Comparison of ENCODE assay signal across 21 mouse cellular contexts in genomic region chr6:127326333-127326729, GRCm38 (mm10).
DNase-seq lines count a peak whose midpoint lies in the region; ATAC-seq and TF ChIP-seq lines count a peak whose summit lies in the region.
"Had no signal": no experiment of that assay in that cellular context is flagged by ENCODE, and none has a peak within 500 bp of the region (broad histone marks: within the 10 kb centered on the region; RNA-seq: fewer than 3 reads in every experiment).

No protein-coding gene starts in this region.

- WGBS in lung, embryonic 15.5 days = 48% methylated on average over 6 of the region's 6 CpGs
- 54% methylated on average over 6 of the region's 6 CpGs for WGBS in intestine, embryonic 16.5 days
- 43% methylated on average over 6 of the region's 6 CpGs for WGBS in liver, embryonic 11.5 days
- WGBS in midbrain, postnatal 0 days = 93% methylated on average over 6 of the region's 6 CpGs
- WGBS in midbrain, embryonic 14.5 days = 87% methylated on average over 6 of the region's 6 CpGs

- no peaks in the 10 kb centered on the region for H3K27me3 ChIP-seq in lung, embryonic 15.5 days
- H3K27me3 ChIP-seq in intestine, embryonic 16.5 days (replicated peaks; ENCODE audit: control insufficient read depth, insufficient read depth, low read length) = no peaks in the 10 kb centered on the region
- no peaks in the 10 kb centered on the region for H3K27me3 ChIP-seq in liver, embryonic 11.5 days (replicated peaks; ENCODE audit: control insufficient read depth, insufficient read depth, low read length)
- H3K27me3 ChIP-seq in midbrain, postnatal 0 days (ENCODE audit: insufficient read depth, low read length) = no peaks in the 10 kb centered on the region
- H3K27me3 ChIP-seq in midbrain, embryonic 14.5 days (ENCODE audit: control insufficient read depth, insufficient read depth, low read length) = no peaks in the 10 kb centered on the region
- H3K27me3 ChIP-seq: hindbrain, embryonic 15.5 days; Patski had no signal

- TF ChIP-seq CTCF in midbrain, postnatal 0 days (IDR thresholded peaks at IDR 0.05) = no peak

- no peaks in the 10 kb centered on the region for H3K9me3 ChIP-seq in lung, embryonic 15.5 days
- H3K9me3 ChIP-seq in intestine, embryonic 16.5 days (ENCODE audit: control insufficient read depth, low read length) = no peaks in the 10 kb centered on the region
- H3K9me3 ChIP-seq in liver, embryonic 11.5 days (ENCODE audit: control insufficient read depth, low read length) = no peaks in the 10 kb centered on the region
- no peaks in the 10 kb centered on the region for H3K9me3 ChIP-seq in midbrain, postnatal 0 days (ENCODE audit: low read length)
- H3K9me3 ChIP-seq in midbrain, embryonic 14.5 days (ENCODE audit: control insufficient read depth, low read length) = no peaks in the 10 kb centered on the region
- H3K9me3 ChIP-seq: hindbrain, embryonic 15.5 days; neural tube, embryonic 15.5 days had no signal

- ATAC-seq in lung, embryonic 15.5 days (ENCODE audit: borderline replicate concordance, extremely low read depth, low FRiP score, low TSS enrichment) = no peak
- peak; percentile 88 for ATAC-seq in intestine, embryonic 16.5 days
- peak; percentile 53 for ATAC-seq in liver, embryonic 11.5 days (replicated peaks; ENCODE audit: low FRiP score)
- ATAC-seq in megakaryocyte-erythroid progenitor cell, adult 5-6 weeks (replicated peaks; ENCODE audit: low FRiP score, low TSS enrichment, poor library complexity, severe bottlenecking) = peak; percentile 35
- no peak for ATAC-seq in midbrain, postnatal 0 days (ENCODE audit: low FRiP score)
- ATAC-seq in midbrain, embryonic 14.5 days (ENCODE audit: low FRiP score, low TSS enrichment) = no peak
- ATAC-seq: activated CD4-positive, CD25-positive, alpha-beta regulatory T cell, adult 4 months; Patski had no signal

- H3K4me1 ChIP-seq in lung, embryonic 15.5 days = peaks cover 46% of the 10 kb centered on the region
- peaks cover 60% of the 10 kb centered on the region for H3K4me1 ChIP-seq in intestine, embryonic 16.5 days (ENCODE audit: control insufficient read depth, insufficient read depth, low read length)
- peaks cover 61% of the 10 kb centered on the region for H3K4me1 ChIP-seq in liver, embryonic 11.5 days (replicated peaks; ENCODE audit: control insufficient read depth, insufficient read depth, low read length)
- H3K4me1 ChIP-seq in midbrain, postnatal 0 days (ENCODE audit: insufficient read depth, low read length) = no peaks in the 10 kb centered on the region; the same call in 1 of the 2 replicates
- H3K4me1 ChIP-seq in midbrain, embryonic 14.5 days (ENCODE audit: control insufficient read depth, insufficient read depth, low read length) = peaks cover 18% of the 10 kb centered on the region

- no peak overlapping the region for H3K9ac ChIP-seq in lung, embryonic 15.5 days
- no peak overlapping the region for H3K9ac ChIP-seq in intestine, embryonic 16.5 days (ENCODE audit: low read depth, low read length)
- H3K9ac ChIP-seq in liver, embryonic 11.5 days (ENCODE audit: low read depth, low read length) = no peak overlapping the region
- no peak overlapping the region for H3K9ac ChIP-seq in midbrain, postnatal 0 days (replicated peaks; ENCODE audit: low read length, poor library complexity, severe bottlenecking)
- no peak overlapping the region for H3K9ac ChIP-seq in midbrain, embryonic 14.5 days (replicated peaks; ENCODE audit: low read length)
- H3K9ac ChIP-seq: hindbrain, embryonic 15.5 days; neural tube, embryonic 15.5 days had no signal

- H3K36me3 ChIP-seq in lung, embryonic 15.5 days = no peaks in the 10 kb centered on the region
- H3K36me3 ChIP-seq in intestine, embryonic 16.5 days (ENCODE audit: control insufficient read depth, insufficient read depth, low read length) = no peaks in the 10 kb centered on the region
- H3K36me3 ChIP-seq in liver, embryonic 11.5 days (ENCODE audit: control insufficient read depth, insufficient read depth, low read length) = no peaks in the 10 kb centered on the region
- H3K36me3 ChIP-seq in midbrain, postnatal 0 days (ENCODE audit: insufficient read depth, low read length) = no peaks in the 10 kb centered on the region
- H3K36me3 ChIP-seq in midbrain, embryonic 14.5 days (ENCODE audit: control insufficient read depth, insufficient read depth, low read length) = no peaks in the 10 kb centered on the region
- H3K36me3 ChIP-seq: hindbrain, embryonic 15.5 days; neural tube, embryonic 15.5 days had no signal

- no peak overlapping the region for H3K4me2 ChIP-seq in lung, embryonic 15.5 days
- H3K4me2 ChIP-seq in intestine, embryonic 16.5 days (ENCODE audit: low read depth, low read length) = 0 out of 2 replicates have a peak overlapping the region, but pooled peaks have one; percentile 16
- peak overlapping the region; percentile 37 for H3K4me2 ChIP-seq in liver, embryonic 11.5 days
- H3K4me2 ChIP-seq in midbrain, postnatal 0 days (ENCODE audit: low read depth, low read length, poor library complexity, severe bottlenecking) = no peak overlapping the region
- no peak overlapping the region for H3K4me2 ChIP-seq in midbrain, embryonic 14.5 days (ENCODE audit: low read length)
- H3K4me2 ChIP-seq: heart, embryonic 11.5 days; hindbrain, embryonic 15.5 days; neural tube, embryonic 15.5 days had no signal

- no peak overlapping the region for H3K4me3 ChIP-seq in lung, embryonic 15.5 days
- no peak overlapping the region for H3K4me3 ChIP-seq in intestine, embryonic 16.5 days (ENCODE audit: low read length)
- H3K4me3 ChIP-seq in liver, embryonic 11.5 days (ENCODE audit: low read depth, low read length) = no peak overlapping the region
- H3K4me3 ChIP-seq in midbrain, postnatal 0 days (ENCODE audit: low read depth, low read length) = no peak overlapping the region
- no peak overlapping the region for H3K4me3 ChIP-seq in midbrain, embryonic 14.5 days (replicated peaks; ENCODE audit: low read depth, low read length)
- H3K4me3 ChIP-seq: hindbrain, embryonic 15.5 days; neural tube, embryonic 15.5 days had no signal

- H3K27ac ChIP-seq in lung, embryonic 15.5 days = peak overlapping the region; percentile 75
- H3K27ac ChIP-seq in intestine, embryonic 16.5 days (ENCODE audit: low read length) = peak overlapping the region; percentile 69
- H3K27ac ChIP-seq in liver, embryonic 11.5 days (ENCODE audit: low read depth, low read length) = peak overlapping the region; percentile 54; the same call in 1 of the 2 replicates
- no peak overlapping the region for H3K27ac ChIP-seq in midbrain, postnatal 0 days (ENCODE audit: low read depth, low read length)
- H3K27ac ChIP-seq in midbrain, embryonic 14.5 days (replicated peaks; ENCODE audit: low read depth, low read length) = no peak overlapping the region
- H3K27ac ChIP-seq: hindbrain, embryonic 15.5 days; neural tube, embryonic 15.5 days had no signal

- DNase-seq in lung, adult 18-20 months = no peak
- DNase-seq in liver, embryonic 11.5 days (ENCODE audit: low spot score) = no peak
- no peak for DNase-seq in midbrain, postnatal 0 days (ENCODE audit: low spot score)
- DNase-seq in midbrain, embryonic 14.5 days = no peak
- no peak for DNase-seq in spleen, adult 18-20 months
- DNase-seq: adrenal gland, postnatal 14 days; cerebellum, adult 2 months; gastrocnemius, postnatal 25 days; heart, postnatal 14 days; kidney, adult 2 months; kidney, postnatal 25 days; retina, postnatal 1 day; thymus, postnatal 14 days had no signal

Comparison
In these comparisons a context has a peak if more than half of its experiments do, and no peak if none do; other contexts are left out.
1. ATAC-seq: peak in intestine, embryonic 16.5 days (single experiment), liver, embryonic 11.5 days (single experiment) and megakaryocyte-erythroid progenitor cell, adult 5-6 weeks (single experiment); none in lung, embryonic 15.5 days (single experiment), midbrain, postnatal 0 days (single experiment) and midbrain, embryonic 14.5 days (single experiment).
2. H3K27ac ChIP-seq: peak in lung, embryonic 15.5 days (single experiment), intestine, embryonic 16.5 days (single experiment) and liver, embryonic 11.5 days (single experiment); none in midbrain, postnatal 0 days (single experiment) and midbrain, embryonic 14.5 days (single experiment).
3. H3K4me2 ChIP-seq: peak in intestine, embryonic 16.5 days (single experiment) and liver, embryonic 11.5 days (single experiment); none in lung, embryonic 15.5 days (single experiment), midbrain, postnatal 0 days (single experiment) and midbrain, embryonic 14.5 days (single experiment).